Mouse (Mus musculus) forebrain, embryonic 13.5 days (tissue): Measurements from ENCODE around the gene Tctex1d2. TPM values are rescaled to one million over a fixed set of nuclear protein-coding genes. Genes with fewer than 3 reads are reported as not detected.
"Not testable (repeated sequence)": the region's sequence is repeated elsewhere in the genome, so short reads cannot be mapped to it uniquely, and the experiment has no call there.

ENCODE experiments used
- ATAC-seq: fragments of 200-750 bp; cut with Nextera tagmentation; 2 replicates; pipeline ENCODE4 v1.8.0; 2017
- H3K27ac ChIP-seq: fragments of 300-500 bp; sonication (generic); 2 replicates; pipeline ENCODE4 v1.5.1; 2015; ENCODE audit warnings: inconsistent platforms, mild to moderate bottlenecking, moderate library complexity
- H3K27me3 ChIP-seq: fragments of 300-500 bp; sonication (generic); 2 replicates; pipeline ENCODE4 v1.6.1; 2015; ENCODE audit warnings: mild to moderate bottlenecking, inconsistent platforms
- H3K36me3 ChIP-seq: fragments of 300-500 bp; sonication (generic); 2 replicates; pipeline ENCODE4 v1.6.1; 2015; ENCODE audit warnings: mild to moderate bottlenecking, inconsistent platforms; ENCODE audit not compliant: poor library complexity, severe bottlenecking
- H3K4me1 ChIP-seq: fragments of 300-500 bp; sonication (generic); 2 replicates; pipeline ENCODE4 v1.6.1; 2015; ENCODE audit warnings: inconsistent platforms
- H3K4me2 ChIP-seq: fragments of 300-500 bp; sonication (generic); 2 replicates; pipeline ENCODE4 v1.6.1; 2015; ENCODE audit warnings: inconsistent platforms, mild to moderate bottlenecking, moderate library complexity
- H3K4me3 ChIP-seq: fragments of 300-500 bp; sonication (generic); 2 replicates; pipeline ENCODE4 v1.5.1; 2015; ENCODE audit warnings: mild to moderate bottlenecking, inconsistent platforms
- H3K9ac ChIP-seq: fragments of 300-500 bp; sonication (generic); 2 replicates; pipeline ENCODE4 v1.6.1; 2015; ENCODE audit warnings: mild to moderate bottlenecking, inconsistent platforms
- H3K9me3 ChIP-seq: fragments of 300-500 bp; sonication (generic); replicated peaks from 2 replicates; pipeline ENCODE4 v1.6.1; 2016; ENCODE audit warnings: inconsistent platforms
- WGBS: fragments of 180-500 bp; shearing (Covaris S2); methylation state at CpG from one replicate; pipeline ENCODE4 v1.1.7; 2015; 5-methylcytosine and 5-hydroxymethylcytosine counted together
- polyA plus RNA-seq: library from polyadenylated mRNA; unstranded; fragments of >200 nt; fragmentation: Nextera tagmentation; extraction: Ambion mirVana; gene quantifications from 2 replicates; pipeline ENCODE4 v1.2.1, GENCODE M21; 2015

Gene Tctex1d2
- polyA plus RNA-seq, 1 experiment from 2014 or later = 37.5 TPM

DNA sequence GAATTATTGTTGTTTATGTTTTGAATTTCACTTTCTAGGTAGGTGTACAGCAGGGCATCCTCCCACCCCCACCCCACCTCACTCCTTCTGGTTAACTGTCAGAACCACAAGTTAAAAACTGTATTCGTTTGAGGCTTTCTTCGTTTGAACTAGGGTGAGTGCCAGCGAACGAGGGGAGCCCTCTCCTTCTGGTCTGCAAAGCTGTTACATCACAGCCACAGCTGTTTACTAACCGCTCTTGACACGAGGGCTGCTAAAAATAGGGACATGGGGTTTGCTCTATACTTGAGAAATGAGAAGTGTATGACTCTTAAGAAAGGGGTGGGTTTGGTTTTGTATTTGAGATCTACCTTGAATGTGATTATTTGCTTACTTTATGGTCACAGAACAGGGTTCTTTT, 14.6 kb downstream of the Tctex1d2 start:
- H3K4me2 ChIP-seq = no peak overlapping the region
- no peak overlapping the region for H3K9ac ChIP-seq
- H3K27me3 ChIP-seq = no peaks in the 10 kb centered on the region
- ATAC-seq = no peak
- H3K4me3 ChIP-seq = no peak overlapping the region
- H3K27ac ChIP-seq = no peak overlapping the region
- WGBS = 64% methylated on average over 6 of the region's 6 CpGs
- H3K9me3 ChIP-seq = no peaks in the 10 kb centered on the region
- H3K36me3 ChIP-seq = no peaks in the 10 kb centered on the region; the same call in 1 of the 2 replicates
- H3K4me1 ChIP-seq = peaks cover 17% of the 10 kb centered on the region

DNA sequence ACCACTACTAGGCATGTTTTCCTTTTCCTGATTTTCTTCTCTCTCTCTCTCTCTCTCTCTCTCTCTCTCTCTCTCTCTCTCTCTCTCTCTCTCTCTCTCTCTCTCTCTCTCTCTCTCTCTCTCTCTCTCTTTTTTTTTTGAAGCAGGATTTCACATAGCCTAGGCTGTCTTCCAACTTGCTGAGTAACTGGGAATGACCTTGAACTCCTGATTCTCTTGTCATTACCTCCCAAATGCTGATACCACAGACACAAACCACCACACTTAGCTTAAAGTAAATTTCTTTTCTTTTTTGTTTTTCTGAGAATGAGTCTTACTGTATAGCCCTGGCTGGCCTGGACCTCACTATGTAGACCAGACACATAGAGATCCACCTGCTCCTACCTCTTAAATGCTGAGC, 15.2 kb downstream of the Tctex1d2 start:
- Histone ChIP-seq H3K4me3 (no peak overlapping the region), H3K36me3 (no peaks in the 10 kb centered on the region; the same call in 1 of the 2 replicates), H3K4me1 (peaks cover 16% of the 10 kb centered on the region), H3K27ac (no peak overlapping the region), H3K9ac (no peak overlapping the region), H3K9me3 (no peaks in the 10 kb centered on the region), H3K4me2 (no peak overlapping the region), H3K27me3 (no peaks in the 10 kb centered on the region)
- ATAC-seq = no peak

GRCm38 (mm10) chr16:32436657-32437056, 17.2 kb downstream of the Tctex1d2 start:
- H3K4me1 ChIP-seq = peaks cover 5% of the 10 kb centered on the region
- H3K4me3 ChIP-seq = no peak overlapping the region
- H3K4me2 ChIP-seq = no peak overlapping the region
- H3K36me3 ChIP-seq = no peaks in the 10 kb centered on the region; the same call in 1 of the 2 replicates
- no peak for ATAC-seq
- H3K27ac ChIP-seq = no peak overlapping the region
- H3K9ac ChIP-seq = no peak overlapping the region
- H3K9me3 ChIP-seq = no peaks in the 10 kb centered on the region
- 78% methylated on average over 1 of the region's 1 CpGs for WGBS
- no peaks in the 10 kb centered on the region for H3K27me3 ChIP-seq

GRCm38 (mm10) chr16:32437266-32437665, 17.8 kb downstream of the Tctex1d2 start:
- no peak for ATAC-seq
- H3K4me1 ChIP-seq = no peaks in the 10 kb centered on the region
- WGBS = 98% methylated on average over 1 of the region's 1 CpGs
- H3K4me3 ChIP-seq = no peak overlapping the region
- H3K36me3 ChIP-seq = no peaks in the 10 kb centered on the region; the same call in 1 of the 2 replicates
- no peak overlapping the region for H3K27ac ChIP-seq
- H3K9ac ChIP-seq = no peak overlapping the region
- no peak overlapping the region for H3K4me2 ChIP-seq
- H3K27me3 ChIP-seq = no peaks in the 10 kb centered on the region
- no peaks in the 10 kb centered on the region for H3K9me3 ChIP-seq

- Histone ChIP-seq H3K36me3 (no peaks in the 10 kb centered on the region; the same call in 1 of the 2 replicates), H3K4me1 (no peaks in the 10 kb centered on the region), H3K27me3 (no peaks in the 10 kb centered on the region), H3K9ac (no peak overlapping the region), H3K4me3 (no peak overlapping the region), H3K4me2 (no peak overlapping the region), H3K9me3 (no peaks in the 10 kb centered on the region), H3K27ac (no peak overlapping the region)
- ATAC-seq = no peak
- 95% methylated on average over 3 of the region's 3 CpGs for WGBS
Observed at GRCm38 (mm10) chr16:32441432-32441831, 21.9 kb downstream of the Tctex1d2 start.

GRCm38 (mm10) chr16:32444615-32445014, 25.1 kb downstream of the Tctex1d2 start:
- H3K9me3 ChIP-seq, ATAC-seq, H3K36me3 ChIP-seq, H3K4me1 ChIP-seq, H3K4me3 ChIP-seq, H3K4me2 ChIP-seq, H3K9ac ChIP-seq, H3K27ac ChIP-seq, H3K27me3 ChIP-seq: not testable (repeated sequence)
- WGBS = 87% methylated on average over 3 of the region's 3 CpGs

- no peak overlapping the region for H3K27ac ChIP-seq
- no peak for ATAC-seq
- H3K4me1 ChIP-seq = no peaks in the 10 kb centered on the region
- 97% methylated on average over 1 of the region's 1 CpGs for WGBS
- no peaks in the 10 kb centered on the region for H3K27me3 ChIP-seq
- no peak overlapping the region for H3K9ac ChIP-seq
- H3K36me3 ChIP-seq = no peaks in the 10 kb centered on the region
- no peaks in the 10 kb centered on the region for H3K9me3 ChIP-seq
- H3K4me2 ChIP-seq = no peak overlapping the region
- H3K4me3 ChIP-seq = no peak overlapping the region
Observed at GRCm38 (mm10) chr16:32445558-32445957, 26.1 kb downstream of the Tctex1d2 start.

- no peak overlapping the region for H3K27ac ChIP-seq
- no peak overlapping the region for H3K9ac ChIP-seq
- H3K36me3 ChIP-seq = peaks cover 1% of the 10 kb centered on the region; the same call in 1 of the 2 replicates
- ATAC-seq = no peak
- H3K27me3 ChIP-seq = no peaks in the 10 kb centered on the region
- 92% methylated on average over 2 of the region's 2 CpGs for WGBS
- H3K4me3 ChIP-seq = no peak overlapping the region
- no peaks in the 10 kb centered on the region for H3K9me3 ChIP-seq
- no peak overlapping the region for H3K4me2 ChIP-seq
- H3K4me1 ChIP-seq = no peaks in the 10 kb centered on the region
Observed at GRCm38 (mm10) chr16:32446563-32447138, 27.1 kb downstream of the Tctex1d2 start.

- H3K9ac ChIP-seq = no peak overlapping the region
- no peak for ATAC-seq
- no peaks in the 10 kb centered on the region for H3K27me3 ChIP-seq
- H3K4me1 ChIP-seq = no peaks in the 10 kb centered on the region
- WGBS = 94% methylated on average over 3 of the region's 3 CpGs
- H3K4me2 ChIP-seq = no peak overlapping the region
- H3K9me3 ChIP-seq = no peaks in the 10 kb centered on the region
- H3K27ac ChIP-seq = no peak overlapping the region
- no peak overlapping the region for H3K4me3 ChIP-seq
- peaks cover 20% of the 10 kb centered on the region for H3K36me3 ChIP-seq
Observed at GRCm38 (mm10) chr16:32449665-32450064, 30.2 kb downstream of the Tctex1d2 start.

DNA sequence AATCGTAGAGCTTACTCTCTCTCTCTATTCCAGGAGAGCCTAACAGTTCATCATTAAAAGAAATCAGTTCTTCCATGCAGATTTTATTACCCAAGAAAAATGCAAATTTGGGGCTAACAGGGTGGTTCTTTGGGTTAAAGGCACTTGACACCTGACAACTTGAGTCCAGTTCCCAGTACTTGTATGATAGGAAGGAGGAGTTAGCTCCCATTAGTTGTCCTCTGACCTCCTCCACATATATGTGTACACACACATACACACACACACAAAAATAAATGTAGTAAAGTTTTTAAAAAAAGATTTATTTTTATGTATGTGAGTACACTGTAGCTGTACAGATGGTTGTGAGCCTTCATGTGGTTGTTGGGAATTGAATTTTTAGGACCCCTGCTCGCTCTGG, 30.6 kb downstream of the Tctex1d2 start:
- Histone ChIP-seq H3K27me3 (no peaks in the 10 kb centered on the region), H3K9me3 (no peaks in the 10 kb centered on the region), H3K9ac (no peak overlapping the region), H3K4me1 (no peaks in the 10 kb centered on the region), H3K4me3 (no peak overlapping the region), H3K36me3 (peaks cover 23% of the 10 kb centered on the region), H3K4me2 (no peak overlapping the region), H3K27ac (no peak overlapping the region)
- 93% methylated on average over 2 of the region's 2 CpGs for WGBS
- no peak for ATAC-seq

DNA sequence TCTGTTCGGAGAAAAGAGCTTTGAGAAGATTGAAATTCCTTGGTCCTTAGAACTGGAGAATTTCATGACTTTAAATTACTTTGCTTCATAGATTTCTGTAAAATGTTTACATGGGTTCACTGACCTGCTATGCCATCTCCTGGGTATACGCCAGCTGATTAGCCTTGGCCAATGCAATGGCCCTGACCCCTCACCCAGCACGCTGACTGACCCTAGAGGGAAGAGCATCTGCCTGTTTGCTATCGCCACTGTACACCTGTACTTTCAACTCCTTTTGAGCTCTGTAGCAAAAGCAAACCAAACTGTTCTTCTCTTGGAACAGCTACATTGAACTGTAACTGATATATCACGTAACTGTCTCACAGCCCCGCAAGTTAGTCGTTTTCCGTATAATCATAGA, 33.6 kb downstream of the Tctex1d2 start:
- Histone ChIP-seq H3K4me3 (no peak overlapping the region), H3K36me3 (peaks cover 35% of the 10 kb centered on the region), H3K9me3 (no peaks in the 10 kb centered on the region), H3K9ac (no peak overlapping the region), H3K4me2 (no peak overlapping the region), H3K27ac (no peak overlapping the region), H3K4me1 (no peaks in the 10 kb centered on the region), H3K27me3 (no peaks in the 10 kb centered on the region)
- no peak for ATAC-seq
- WGBS = 98% methylated on average over 8 of the region's 8 CpGs

DNA sequence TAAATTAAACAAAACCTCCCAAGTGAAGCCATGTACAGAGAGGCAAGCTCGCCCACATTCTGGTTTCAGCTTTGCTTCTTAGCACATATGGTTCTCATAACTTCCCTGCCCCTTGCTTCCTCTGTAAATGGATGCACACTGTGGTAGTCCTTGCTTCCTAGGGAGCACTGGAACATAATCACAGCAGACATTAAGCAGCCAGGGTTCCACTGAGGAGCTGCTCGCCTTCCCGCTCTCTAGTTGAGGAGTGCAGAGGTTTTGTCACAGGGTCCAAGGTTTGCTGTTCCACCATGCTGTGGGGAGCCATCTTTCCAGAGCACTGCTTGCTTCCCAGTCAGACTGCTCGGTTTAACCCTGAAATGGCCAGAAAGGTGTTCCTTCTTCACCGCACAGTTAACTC, 35.1 kb downstream of the Tctex1d2 start:
- no peak overlapping the region for H3K4me3 ChIP-seq
- H3K9ac ChIP-seq = no peak overlapping the region
- ATAC-seq = no peak
- no peak overlapping the region for H3K27ac ChIP-seq
- no peak overlapping the region for H3K4me2 ChIP-seq
- no peaks in the 10 kb centered on the region for H3K27me3 ChIP-seq
- 92% methylated on average over 5 of the region's 5 CpGs for WGBS
- no peaks in the 10 kb centered on the region for H3K4me1 ChIP-seq
- H3K9me3 ChIP-seq = no peaks in the 10 kb centered on the region
- H3K36me3 ChIP-seq = peaks cover 35% of the 10 kb centered on the region

DNA sequence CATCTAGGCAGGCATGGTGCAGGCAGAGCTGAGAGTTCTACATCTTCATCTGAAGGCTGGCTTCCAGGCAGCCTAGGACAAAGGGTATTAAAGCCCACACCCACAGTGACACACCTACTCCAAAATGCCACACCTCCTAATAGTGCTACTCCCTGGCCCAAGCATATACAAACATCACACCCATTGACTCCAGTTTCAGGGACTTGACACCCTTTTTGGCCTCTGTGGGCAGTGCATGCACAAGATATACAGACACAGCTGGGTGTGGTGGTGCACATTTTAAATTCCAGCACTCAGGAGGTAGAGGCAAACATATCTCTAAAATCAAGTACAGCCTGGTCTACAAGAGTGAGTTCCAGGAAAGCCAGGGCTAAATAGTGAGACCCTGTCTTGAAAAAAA, 36.6 kb downstream of the Tctex1d2 start:
- no peaks in the 10 kb centered on the region for H3K27me3 ChIP-seq
- ATAC-seq = no peak

More for the DNA sequence above, 36.6 kb downstream of the Tctex1d2 start:
- H3K9me3 ChIP-seq = no peaks in the 10 kb centered on the region
- no peaks in the 10 kb centered on the region for H3K4me1 ChIP-seq
- no peak overlapping the region for H3K4me3 ChIP-seq
- peaks cover 35% of the 10 kb centered on the region for H3K36me3 ChIP-seq
- no peak overlapping the region for H3K27ac ChIP-seq
- H3K9ac ChIP-seq = no peak overlapping the region
- H3K4me2 ChIP-seq = no peak overlapping the region
